Mouse (Mus musculus) lung, embryonic 16.5 days (tissue): Measurements from ENCODE around the gene Ngf. TPM values are rescaled to one million over a fixed set of nuclear protein-coding genes. Genes with fewer than 3 reads are reported as not detected.

ENCODE experiments used
- ATAC-seq: fragments of 200-750 bp; cut with Nextera tagmentation; 2 replicates; pipeline ENCODE4 v1.8.0; 2017; ENCODE audit warnings: low read depth, mild to moderate bottlenecking, moderate library complexity
- H3K27ac ChIP-seq: fragments of 300-500 bp; sonication (generic); 2 replicates; pipeline ENCODE4 v1.5.1; 2014; ENCODE audit warnings: mild to moderate bottlenecking, control low read depth, low read length
- H3K27me3 ChIP-seq: fragments of 300-500 bp; sonication (generic); 2 replicates; pipeline ENCODE4 v1.6.1; 2014; ENCODE audit warnings: low read depth, low read length, mixed read lengths; ENCODE audit not compliant: control insufficient read depth, insufficient read depth
- H3K36me3 ChIP-seq: fragments of 300-500 bp; sonication (generic); 2 replicates; pipeline ENCODE4 v1.6.1; 2014; ENCODE audit warnings: low read length; ENCODE audit not compliant: control insufficient read depth, insufficient read depth
- H3K4me1 ChIP-seq: fragments of 300-500 bp; sonication (generic); replicated peaks from 2 replicates; pipeline ENCODE4 v1.6.1; 2014; ENCODE audit warnings: low read length, mixed read lengths; ENCODE audit not compliant: control insufficient read depth, insufficient read depth
- H3K4me2 ChIP-seq: fragments of 300-500 bp; sonication (generic); 2 replicates; pipeline ENCODE4 v1.6.1; 2014; ENCODE audit warnings: low read depth, low read length, control low read depth
- H3K4me3 ChIP-seq: fragments of 300-500 bp; sonication (generic); 2 replicates; pipeline ENCODE4 v1.5.1; 2014; ENCODE audit warnings: mild to moderate bottlenecking, low read length, control low read depth
- H3K9ac ChIP-seq: fragments of 300-500 bp; sonication (generic); 2 replicates; pipeline ENCODE4 v1.6.1; 2014; ENCODE audit warnings: low read length, control low read depth
- H3K9me3 ChIP-seq: fragments of 300-500 bp; sonication (generic); 2 replicates; pipeline ENCODE4 v1.6.1; 2016; ENCODE audit warnings: low read length; ENCODE audit not compliant: control insufficient read depth
- WGBS: fragments of 180-500 bp; shearing (Covaris S2); extraction: QIAGEN DNeasy Blood & Tissue Kit; methylation state at CpG from one replicate; pipeline ENCODE4 v1.1.7; 2014; 5-methylcytosine and 5-hydroxymethylcytosine counted together
- polyA plus RNA-seq: library from polyadenylated mRNA; unstranded; fragments of >200 nt; fragmentation: Nextera tagmentation; extraction: Ambion mirVana; gene quantifications from 2 replicates; pipeline ENCODE4 v1.2.1, GENCODE M21; 2015

Ngf gene
- 0.82 and 1.3 TPM in 2 replicates for polyA plus RNA-seq

GRCm38 (mm10) chr3:102469713-102470448 is at the start of gene Ngf:
Ngf (plus strand) TSS chr3:102469919.
- no peaks in the 10 kb centered on the region for H3K9me3 ChIP-seq
- H3K4me3 ChIP-seq = peak within 1 kb of the TSS; percentile 39
- ATAC-seq = no peak; the same call in 1 of the 2 replicates
- H3K4me2 ChIP-seq = peak within 1 kb of the TSS; percentile 54
- peaks cover 3% of the 10 kb centered on the region; the same call in 1 of the 2 replicates for H3K4me1 ChIP-seq
- WGBS = under 1% methylated on average over 43 of the region's 43 CpGs
- no peak within 1 kb of the TSS for H3K9ac ChIP-seq
- H3K27ac ChIP-seq = no peak within 1 kb of the TSS
- H3K36me3 ChIP-seq = no peaks in the 10 kb centered on the region
- peaks cover 32% of the 10 kb centered on the region for H3K27me3 ChIP-seq

GRCm38 (mm10) chr3:102445567-102445966 is 24.2 kb upstream of the Ngf start:
- H3K4me2 ChIP-seq = no peak overlapping the region
- H3K4me3 ChIP-seq = no peak overlapping the region
- H3K9me3 ChIP-seq = no peaks in the 10 kb centered on the region
- ATAC-seq = peak; percentile 26; the same call in 1 of the 2 replicates
- H3K27ac ChIP-seq = no peak overlapping the region
- H3K9ac ChIP-seq = no peak overlapping the region
- WGBS = 44% methylated on average over 3 of the region's 3 CpGs
- H3K4me1 ChIP-seq = no peaks in the 10 kb centered on the region
- no peaks in the 10 kb centered on the region for H3K27me3 ChIP-seq
- H3K36me3 ChIP-seq = no peaks in the 10 kb centered on the region

GRCm38 (mm10) chr3:102446691-102447090 is 23.0 kb upstream of the Ngf start:
- no peak for ATAC-seq
- H3K36me3 ChIP-seq = no peaks in the 10 kb centered on the region
- H3K9ac ChIP-seq = no peak overlapping the region
- no peak overlapping the region for H3K4me3 ChIP-seq
- no peak overlapping the region for H3K4me2 ChIP-seq
- WGBS = 68% methylated on average over 4 of the region's 4 CpGs
- H3K27ac ChIP-seq = no peak overlapping the region
- H3K4me1 ChIP-seq = no peaks in the 10 kb centered on the region
- H3K27me3 ChIP-seq = no peaks in the 10 kb centered on the region
- H3K9me3 ChIP-seq = no peaks in the 10 kb centered on the region

GRCm38 (mm10) chr3:102454566-102454965 is 15.2 kb upstream of the Ngf start:
- Histone ChIP-seq H3K36me3 (no peaks in the 10 kb centered on the region), H3K4me1 (no peaks in the 10 kb centered on the region), H3K9ac (no peak overlapping the region), H3K27ac (no peak overlapping the region), H3K4me3 (no peak overlapping the region), H3K4me2 (no peak overlapping the region), H3K9me3 (no peaks in the 10 kb centered on the region), H3K27me3 (no peaks in the 10 kb centered on the region)
- no peak for ATAC-seq
- 39% methylated on average over 6 of the region's 6 CpGs for WGBS

- Histone ChIP-seq H3K4me1 (no peaks in the 10 kb centered on the region), H3K27ac (no peak overlapping the region), H3K4me3 (no peak overlapping the region), H3K36me3 (no peaks in the 10 kb centered on the region), H3K27me3 (no peaks in the 10 kb centered on the region), H3K9me3 (no peaks in the 10 kb centered on the region), H3K4me2 (no peak overlapping the region), H3K9ac (no peak overlapping the region)
- ATAC-seq = no peak
- 49% methylated on average over 5 of the region's 5 CpGs for WGBS
These were observed 9.2 kb upstream of the Ngf start for GRCm38 (mm10) chr3:102460528-102460927.

GRCm38 (mm10) chr3:102460986-102461385 is 8.7 kb upstream of the Ngf start:
- no peaks in the 10 kb centered on the region for H3K4me1 ChIP-seq
- H3K27ac ChIP-seq = no peak overlapping the region
- 61% methylated on average over 6 of the region's 6 CpGs for WGBS
- H3K4me3 ChIP-seq = no peak overlapping the region
- ATAC-seq = no peak
- H3K9me3 ChIP-seq = no peaks in the 10 kb centered on the region
- H3K9ac ChIP-seq = no peak overlapping the region
- H3K27me3 ChIP-seq = no peaks in the 10 kb centered on the region
- H3K4me2 ChIP-seq = no peak overlapping the region
- no peaks in the 10 kb centered on the region for H3K36me3 ChIP-seq

- WGBS = 52% methylated on average over 9 of the region's 9 CpGs
- H3K36me3 ChIP-seq = no peaks in the 10 kb centered on the region
- H3K9me3 ChIP-seq = no peaks in the 10 kb centered on the region
These were observed 6.9 kb upstream of the Ngf start for GRCm38 (mm10) chr3:102462703-102463336.

GRCm38 (mm10) chr3:102463339-102463738 is 6.4 kb upstream of the Ngf start:
- Histone ChIP-seq H3K36me3 (no peaks in the 10 kb centered on the region), H3K9ac (no peak overlapping the region), H3K4me3 (no peak overlapping the region), H3K4me1 (no peaks in the 10 kb centered on the region), H3K4me2 (no peak overlapping the region), H3K27ac (no peak overlapping the region), H3K9me3 (no peaks in the 10 kb centered on the region), H3K27me3 (peaks cover 3% of the 10 kb centered on the region; the same call in 1 of the 2 replicates)
- 72% methylated on average over 2 of the region's 2 CpGs for WGBS
- no peak for ATAC-seq

More at GRCm38 (mm10) chr3:102462703-102463336, 6.9 kb upstream of the Ngf start:
- no peak overlapping the region for H3K27ac ChIP-seq
- H3K9ac ChIP-seq = no peak overlapping the region
- H3K27me3 ChIP-seq = peaks cover 3% of the 10 kb centered on the region; the same call in 1 of the 2 replicates
- no peak overlapping the region for H3K4me3 ChIP-seq
- ATAC-seq = no peak; the same call in 1 of the 2 replicates
- no peaks in the 10 kb centered on the region for H3K4me1 ChIP-seq
- H3K4me2 ChIP-seq = no peak overlapping the region

GRCm38 (mm10) chr3:102466587-102466986 is 3.1 kb upstream of the Ngf start:
- Histone ChIP-seq H3K4me3 (no peak overlapping the region), H3K36me3 (no peaks in the 10 kb centered on the region), H3K27ac (no peak overlapping the region), H3K9me3 (no peaks in the 10 kb centered on the region), H3K4me2 (no peak overlapping the region), H3K4me1 (peaks cover 3% of the 10 kb centered on the region; the same call in 1 of the 2 replicates), H3K9ac (no peak overlapping the region), H3K27me3 (peaks cover 32% of the 10 kb centered on the region)
- WGBS = 23% methylated on average over 3 of the region's 3 CpGs
- no peak for ATAC-seq
